Mouse (Mus musculus): Measurements from ENCODE around the gene Nrn1l. TPM values are rescaled to one million over a fixed set of nuclear protein-coding genes. Genes with fewer than 3 reads are reported as not detected.

The Nrn1l gene
- total RNA-seq, 2 experiments from 2014 or later = not detected

DNA sequence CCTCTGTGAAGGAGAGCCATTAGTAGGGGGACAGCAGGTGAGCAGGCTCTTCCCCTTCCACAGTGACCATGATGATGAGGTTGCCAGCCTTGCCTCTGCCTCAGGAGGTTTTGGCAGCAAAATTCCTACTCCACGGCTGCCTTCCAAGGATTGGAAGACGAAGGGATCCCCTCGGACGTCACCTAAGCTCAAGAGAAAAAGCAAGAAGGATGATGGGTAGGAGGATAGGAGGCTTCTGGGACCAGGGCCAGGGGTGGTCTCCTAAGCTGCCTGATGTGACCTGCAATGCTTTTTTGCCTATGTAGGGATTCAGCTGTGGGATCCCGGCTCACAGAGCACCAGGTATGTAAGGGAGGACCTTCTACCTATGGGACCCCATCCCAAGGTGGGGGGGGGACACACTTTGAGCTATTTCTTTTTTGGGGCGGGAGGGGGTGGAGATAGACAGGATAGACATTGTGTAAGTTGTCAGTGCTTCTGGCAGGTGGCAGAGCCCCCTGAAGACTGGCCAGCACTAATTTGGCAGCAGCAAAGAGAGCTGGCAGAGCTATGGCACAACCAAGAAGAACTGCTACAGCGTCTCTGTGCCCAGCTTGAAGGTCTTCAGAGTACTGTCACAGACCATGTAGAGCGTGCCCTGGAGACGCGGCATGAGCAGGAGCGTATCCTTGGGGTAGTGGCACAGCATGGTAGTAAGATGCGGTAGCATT lies 3.5 kb upstream of the Nrn1l start:
- no peak for ATAC-seq (replicated peaks; ENCODE audit: poor library complexity, severe bottlenecking)

DNA sequence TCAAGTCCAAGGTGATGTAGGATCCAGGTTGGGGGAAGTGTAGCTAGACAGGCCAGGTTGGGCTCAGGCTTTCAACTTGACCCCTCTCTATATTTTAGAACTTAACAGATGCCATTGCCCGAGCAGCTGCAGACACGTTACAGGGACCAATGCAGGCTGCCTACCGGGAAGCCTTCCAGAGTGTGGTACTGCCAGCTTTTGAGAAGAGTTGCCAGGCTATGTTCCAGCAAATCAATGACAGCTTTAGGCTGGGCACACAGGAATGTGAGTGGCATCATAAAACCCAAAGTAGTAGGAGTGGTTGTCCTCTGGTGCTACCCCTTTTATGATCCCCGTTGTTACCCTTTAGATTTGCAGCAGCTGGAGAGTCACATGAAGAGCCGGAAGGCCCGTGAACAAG lies 2.5 kb upstream of the Nrn1l start:
- ATAC-seq (replicated peaks; ENCODE audit: poor library complexity, severe bottlenecking) = no peak

DNA sequence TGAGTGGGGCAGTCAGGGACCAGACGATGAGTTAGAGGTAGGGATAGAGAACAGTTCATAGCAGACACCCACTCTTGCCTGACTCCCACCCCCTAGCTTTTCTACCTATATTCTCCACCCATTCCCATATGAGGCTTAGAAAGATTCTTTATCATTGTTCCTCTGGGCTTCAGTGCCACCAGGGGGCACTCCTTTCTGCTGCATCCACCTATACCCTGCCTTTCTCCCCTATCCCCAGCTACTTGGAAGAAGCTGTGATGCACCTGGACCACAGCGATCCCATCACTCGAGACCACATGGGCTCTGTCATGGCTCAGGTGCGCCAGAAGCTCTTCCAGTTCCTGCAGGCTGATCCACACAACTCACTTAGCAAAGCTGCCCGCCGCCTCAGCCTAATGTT lies 935 bp upstream of the Nrn1l start:
- peak; percentile 40 for ATAC-seq (replicated peaks; ENCODE audit: poor library complexity, severe bottlenecking)

DNA sequence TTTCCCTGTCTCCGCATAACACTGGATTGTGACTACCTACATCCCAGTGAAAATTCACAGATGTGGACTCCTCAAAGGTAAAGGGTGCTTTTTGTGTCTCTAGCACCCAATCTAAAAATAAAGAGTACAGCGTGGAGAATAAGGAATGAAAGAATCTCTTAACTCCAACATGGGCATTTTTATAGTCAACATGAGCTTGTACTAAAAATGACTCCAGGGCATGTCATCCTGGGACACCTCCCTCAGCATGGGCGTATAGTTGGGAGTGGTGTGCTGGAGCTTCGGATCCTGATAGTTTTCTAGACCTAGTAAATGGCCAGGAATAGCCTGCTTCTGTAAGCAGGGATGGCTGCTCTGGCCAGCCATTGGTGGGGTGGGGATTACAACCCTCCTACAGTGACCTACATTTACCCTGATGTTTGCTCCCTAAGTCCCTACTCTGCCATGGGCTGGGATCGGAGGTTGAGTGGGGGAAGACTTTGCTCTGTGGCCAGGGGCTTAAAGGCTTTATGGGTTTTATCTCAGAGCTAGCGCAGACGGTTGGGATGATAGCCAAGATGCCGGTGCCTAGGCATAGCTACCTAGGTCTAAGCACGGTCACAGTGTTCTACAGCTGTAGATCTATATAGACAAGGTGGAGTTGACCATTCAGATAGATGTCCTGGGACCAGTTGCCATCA lies 4.6 kb downstream of the Nrn1l start:
- no peak for ATAC-seq (replicated peaks; ENCODE audit: poor library complexity, severe bottlenecking)

DNA sequence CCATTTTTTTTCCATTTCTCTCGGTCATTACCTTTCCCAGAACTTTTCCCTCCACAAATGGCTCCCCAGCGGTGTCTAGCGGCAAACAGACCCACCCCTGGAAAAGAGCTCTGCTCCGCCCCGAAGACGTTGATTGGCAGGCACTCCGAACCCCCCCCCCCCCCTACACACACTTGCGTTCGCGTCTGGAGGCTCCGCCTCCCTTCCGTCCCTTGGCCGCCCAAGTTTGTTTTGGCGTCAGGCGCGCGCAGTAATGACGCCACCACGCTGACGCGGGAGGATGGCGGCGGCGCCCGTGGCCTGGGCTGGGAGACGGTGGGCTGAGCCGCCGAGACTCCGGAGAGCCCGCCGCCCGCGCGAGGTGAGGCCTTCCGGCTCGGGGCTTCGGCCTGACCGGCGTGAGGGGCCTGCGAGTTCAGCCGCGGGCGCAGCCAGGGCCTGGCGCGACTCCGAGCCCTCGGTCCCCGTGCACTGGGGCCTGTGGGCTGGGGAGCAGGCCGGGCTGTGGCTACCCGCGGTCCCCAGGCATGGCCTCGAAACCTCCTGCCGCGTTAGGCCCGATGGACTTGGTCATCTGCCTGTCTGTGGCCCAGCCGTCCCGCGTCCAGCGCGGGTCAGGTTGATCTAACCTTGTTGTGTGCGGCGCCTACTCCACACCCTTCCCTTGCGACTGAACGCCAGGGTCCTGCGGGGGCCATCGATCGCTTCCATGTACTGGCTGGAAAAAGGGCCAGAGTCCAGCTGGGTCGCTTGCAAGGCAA lies 7.0 kb downstream of the Nrn1l start, which contains the start of gene Pskh1:
Gene Pskh1 (plus strand): TSS at position 262 of the 761 bp plus-strand sequence.
- peak; percentile 97 for ATAC-seq (replicated peaks; ENCODE audit: poor library complexity, severe bottlenecking)

DNA sequence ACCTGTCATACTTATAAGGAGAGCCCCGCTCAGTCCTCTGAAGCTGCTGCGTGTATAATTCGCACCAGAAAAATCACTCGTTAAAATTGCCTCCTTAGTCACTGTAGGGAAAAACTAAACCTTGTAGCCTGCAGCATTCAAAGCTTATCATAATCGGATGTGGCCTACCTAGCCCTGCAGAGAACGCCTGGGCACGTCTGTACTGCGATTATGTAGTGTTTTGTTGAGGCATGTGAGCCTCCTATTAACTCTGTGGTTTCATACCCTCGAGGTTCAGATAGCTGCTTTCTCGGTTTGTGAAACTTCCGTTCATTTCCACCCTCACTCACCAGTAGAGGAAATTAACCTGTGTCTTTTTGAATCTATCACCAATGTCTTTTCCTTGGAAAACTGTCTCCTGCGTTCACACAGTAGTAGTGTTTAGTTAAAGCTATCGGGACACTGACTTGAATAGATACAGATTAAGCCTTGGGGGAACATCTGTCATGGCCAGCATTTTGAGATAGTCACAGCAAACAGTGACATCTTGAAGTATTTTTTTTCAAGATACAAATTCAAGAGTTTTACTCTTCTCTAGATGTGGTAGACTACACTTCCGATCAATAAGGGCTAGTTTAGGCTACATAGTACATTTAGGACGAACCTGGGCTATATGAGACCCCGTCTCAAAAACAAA lies 7.7 kb downstream of the Nrn1l start:
- peak; percentile 54 for ATAC-seq (replicated peaks; ENCODE audit: poor library complexity, severe bottlenecking)

DNA sequence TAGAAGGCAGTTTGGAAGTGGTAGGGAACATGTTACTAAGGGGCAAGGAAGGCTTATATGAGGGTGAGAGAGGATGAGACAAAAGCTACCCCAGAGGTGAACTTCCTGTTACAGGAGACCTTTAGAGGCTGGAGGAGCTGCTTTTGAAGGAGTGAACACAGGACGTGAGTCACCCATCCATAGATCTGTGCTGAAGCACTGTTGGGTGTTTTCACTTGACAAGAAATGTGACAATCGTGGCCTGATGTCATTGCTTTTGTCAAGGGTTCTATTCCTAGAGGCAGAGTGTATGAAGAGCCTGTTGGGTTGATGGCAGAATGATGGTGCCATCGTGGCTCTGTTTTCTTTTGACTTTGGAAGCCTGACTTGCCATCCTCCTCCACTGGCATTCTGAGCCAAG lies 26.0 kb downstream of the Nrn1l start:
- no peak for ATAC-seq (replicated peaks; ENCODE audit: poor library complexity, severe bottlenecking)

DNA sequence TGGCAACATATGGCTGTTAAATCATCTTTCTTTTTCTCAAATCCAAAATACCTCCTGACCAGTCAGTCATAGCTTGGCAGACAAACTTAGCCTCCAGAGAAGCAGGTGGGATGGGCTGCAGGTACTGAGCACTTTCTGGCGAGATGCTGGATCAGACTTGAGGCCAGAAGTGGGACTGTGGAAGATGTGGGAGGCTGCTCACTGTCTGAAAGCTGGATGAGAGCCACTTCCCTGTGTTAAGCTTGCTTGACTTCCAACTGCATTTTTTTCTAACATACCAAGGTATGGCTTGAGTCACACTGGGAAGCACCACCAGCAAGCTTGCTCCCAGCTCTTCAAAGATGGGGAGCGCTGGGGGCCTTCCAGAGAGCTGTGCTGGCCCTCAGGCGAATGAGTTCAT lies 31.8 kb downstream of the Nrn1l start:
- ATAC-seq (replicated peaks; ENCODE audit: poor library complexity, severe bottlenecking) = no peak

DNA sequence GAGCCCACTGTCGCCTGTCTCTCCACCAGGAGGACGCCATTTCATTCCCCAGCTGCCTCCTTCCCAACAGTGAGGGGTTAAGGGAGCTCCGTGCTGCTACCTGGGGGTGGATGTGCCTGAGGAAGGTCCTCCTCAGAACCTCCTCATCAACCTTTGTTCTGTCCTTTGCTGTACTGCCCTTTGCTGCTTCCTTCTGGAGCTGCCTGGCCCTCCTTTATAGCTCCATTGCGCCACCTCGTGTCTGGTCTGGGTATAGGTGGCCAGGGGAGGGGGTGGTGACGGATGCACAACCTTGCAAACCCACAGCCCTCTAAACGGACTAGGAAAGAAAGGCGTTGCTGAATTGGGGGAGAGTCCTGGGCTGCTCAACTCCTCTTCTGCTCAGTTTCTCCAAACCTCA lies 37.2 kb downstream of the Nrn1l start:
- peak; percentile 91 for ATAC-seq (replicated peaks; ENCODE audit: poor library complexity, severe bottlenecking)

DNA sequence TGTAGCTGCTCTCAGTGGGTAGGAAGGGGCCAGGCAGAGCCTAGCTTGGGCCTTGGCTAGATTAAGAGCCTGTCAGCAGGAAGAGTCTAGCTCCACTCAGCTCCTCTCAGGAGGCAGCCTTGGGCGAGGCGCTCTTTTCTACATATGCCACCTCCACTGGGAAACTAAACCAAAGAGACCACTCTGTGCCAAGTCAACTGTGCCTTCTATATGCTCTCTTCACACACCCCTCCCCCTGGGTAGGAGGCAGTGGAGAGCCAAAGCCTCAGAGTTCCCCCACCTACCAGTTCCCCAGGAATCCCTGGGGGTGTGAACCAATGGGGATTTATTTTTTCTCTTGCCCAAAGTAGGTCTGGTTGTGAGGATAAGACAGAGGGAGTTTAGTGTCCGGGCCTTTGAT lies 37.9 kb downstream of the Nrn1l start:
- ATAC-seq (replicated peaks; ENCODE audit: poor library complexity, severe bottlenecking) = no peak

DNA sequence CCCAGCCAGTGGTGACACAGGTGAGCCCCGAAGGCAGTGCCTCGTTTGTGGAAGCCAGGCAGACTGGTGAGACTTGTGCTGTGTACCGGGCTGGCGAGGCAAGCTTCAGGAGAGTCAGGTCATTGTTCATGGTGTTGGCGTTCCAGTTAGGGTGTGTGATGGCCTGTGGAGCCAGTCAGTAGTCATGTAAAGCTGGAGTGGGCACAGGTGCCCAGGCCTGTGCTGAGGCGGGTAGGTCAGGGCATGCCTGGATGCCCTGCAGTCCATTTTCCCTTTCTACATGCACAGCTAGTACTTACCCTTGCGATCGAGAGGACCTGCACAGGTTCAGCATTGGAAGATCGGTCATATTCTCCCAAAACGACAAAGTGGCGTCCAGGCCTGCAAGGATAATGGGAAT lies 39.2 kb downstream of the Nrn1l start:
- ATAC-seq (replicated peaks; ENCODE audit: poor library complexity, severe bottlenecking) = no peak

DNA sequence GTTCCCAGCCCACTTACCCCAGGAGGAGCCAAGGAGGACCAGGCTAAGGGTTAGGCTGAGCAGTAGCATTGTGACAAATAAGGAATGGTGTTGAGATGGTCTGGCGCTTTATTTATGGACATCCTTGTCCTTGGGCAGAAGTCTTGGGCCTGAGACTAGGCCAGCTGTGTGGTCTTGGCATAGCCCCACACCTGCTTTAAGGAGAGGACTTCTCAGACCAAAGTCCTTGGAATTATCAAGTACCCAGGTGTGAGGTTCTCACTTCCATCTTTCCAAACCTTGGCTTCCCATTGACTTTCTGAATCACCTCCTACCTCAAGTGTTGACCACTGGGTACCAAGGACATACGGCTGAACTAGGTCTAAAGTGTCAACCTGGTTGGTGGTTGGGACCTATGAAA lies 40.4 kb downstream of the Nrn1l start, which contains the start of gene Ctrl:
Gene Ctrl (minus strand): TSS at position 101 of the 400 bp plus-strand sequence.
- ATAC-seq (replicated peaks; ENCODE audit: poor library complexity, severe bottlenecking) = no peak

DNA sequence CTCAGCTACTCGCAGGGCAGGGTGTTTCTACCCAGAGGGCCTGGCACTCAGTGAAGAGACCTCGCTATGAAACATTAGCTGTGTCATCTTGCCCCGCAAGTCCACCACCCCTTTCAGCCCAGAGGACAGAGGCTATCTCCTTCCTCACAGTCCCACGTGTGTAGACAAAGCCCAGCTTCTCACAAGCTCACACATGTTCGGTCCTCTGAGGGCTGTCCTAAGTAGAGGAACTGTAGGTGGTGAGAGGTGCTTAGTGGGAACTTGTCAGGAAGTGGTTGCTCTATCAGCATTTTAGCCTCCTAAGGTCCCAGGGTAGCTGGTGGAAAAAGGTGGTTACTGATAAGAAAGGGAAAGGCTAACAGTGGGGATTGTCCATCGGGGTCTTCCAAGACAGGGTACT lies 41.7 kb downstream of the Nrn1l start:
- no peak for ATAC-seq (replicated peaks; ENCODE audit: poor library complexity, severe bottlenecking)

DNA sequence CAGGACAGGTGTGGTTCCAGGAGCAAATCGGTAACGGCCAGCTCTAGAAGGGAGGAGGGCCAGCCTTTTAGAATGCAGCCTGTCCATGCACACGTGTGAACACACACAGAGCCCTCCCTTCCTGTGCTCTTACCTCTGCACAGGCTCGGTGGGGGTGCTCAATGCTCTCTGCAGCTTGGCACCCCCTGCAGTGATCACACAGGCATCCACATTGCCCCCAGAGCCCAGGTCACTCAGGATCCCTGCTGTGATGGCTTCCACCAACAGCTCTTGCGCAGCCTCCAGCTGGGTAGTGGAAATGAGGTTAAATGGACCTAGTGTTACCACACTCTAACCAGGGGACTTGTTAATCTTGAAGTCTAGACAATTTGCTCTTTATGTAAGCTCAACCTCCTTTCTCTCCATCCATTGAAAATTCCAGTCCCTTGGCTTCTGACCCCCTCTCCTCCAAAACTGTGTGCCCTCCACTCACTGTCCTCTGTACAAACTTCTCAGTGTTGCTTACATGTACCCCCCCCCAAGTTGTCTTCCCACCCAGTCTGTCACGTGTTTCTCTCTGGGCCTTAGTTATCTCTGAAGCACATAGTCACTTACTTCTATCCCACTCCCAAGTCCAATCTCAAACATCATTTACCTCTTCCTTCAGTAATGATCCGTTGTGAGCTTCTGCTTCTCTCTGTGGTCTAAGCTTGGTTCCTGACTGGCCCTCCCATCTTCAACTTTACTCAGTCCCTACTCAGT lies 42.7 kb downstream of the Nrn1l start:
- no peak for ATAC-seq (replicated peaks; ENCODE audit: poor library complexity, severe bottlenecking)

DNA sequence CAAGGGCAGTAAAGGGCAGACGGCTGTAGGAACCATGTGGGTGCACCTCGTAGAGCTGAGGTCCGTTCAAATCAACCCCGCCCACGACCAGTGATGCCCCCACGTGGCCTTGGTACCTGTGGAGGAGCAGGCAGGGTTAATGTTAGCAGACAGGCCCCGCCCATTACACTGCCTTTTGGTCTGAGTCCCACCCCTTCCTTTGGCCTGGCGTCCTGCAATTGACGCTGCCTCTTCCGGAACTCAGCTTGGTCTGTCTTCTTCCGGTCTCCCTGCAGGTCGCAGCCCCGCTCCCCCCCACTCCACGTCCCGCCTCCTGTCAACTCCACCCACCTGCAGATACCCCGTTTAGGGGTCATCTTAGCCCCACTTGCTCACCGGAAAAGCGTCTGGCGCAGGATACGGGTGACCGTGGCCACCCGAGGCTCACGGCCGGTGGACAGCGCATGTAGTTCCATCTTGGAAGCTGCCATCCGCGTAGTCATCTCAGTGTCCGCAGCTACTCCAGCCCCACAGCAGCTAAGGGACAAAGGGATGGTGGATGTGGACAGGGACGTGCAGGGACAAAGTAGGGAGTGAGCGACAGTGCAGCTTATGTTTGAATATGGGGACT lies 43.6 kb downstream of the Nrn1l start:
- peak; percentile 86 for ATAC-seq (replicated peaks; ENCODE audit: poor library complexity, severe bottlenecking)

DNA sequence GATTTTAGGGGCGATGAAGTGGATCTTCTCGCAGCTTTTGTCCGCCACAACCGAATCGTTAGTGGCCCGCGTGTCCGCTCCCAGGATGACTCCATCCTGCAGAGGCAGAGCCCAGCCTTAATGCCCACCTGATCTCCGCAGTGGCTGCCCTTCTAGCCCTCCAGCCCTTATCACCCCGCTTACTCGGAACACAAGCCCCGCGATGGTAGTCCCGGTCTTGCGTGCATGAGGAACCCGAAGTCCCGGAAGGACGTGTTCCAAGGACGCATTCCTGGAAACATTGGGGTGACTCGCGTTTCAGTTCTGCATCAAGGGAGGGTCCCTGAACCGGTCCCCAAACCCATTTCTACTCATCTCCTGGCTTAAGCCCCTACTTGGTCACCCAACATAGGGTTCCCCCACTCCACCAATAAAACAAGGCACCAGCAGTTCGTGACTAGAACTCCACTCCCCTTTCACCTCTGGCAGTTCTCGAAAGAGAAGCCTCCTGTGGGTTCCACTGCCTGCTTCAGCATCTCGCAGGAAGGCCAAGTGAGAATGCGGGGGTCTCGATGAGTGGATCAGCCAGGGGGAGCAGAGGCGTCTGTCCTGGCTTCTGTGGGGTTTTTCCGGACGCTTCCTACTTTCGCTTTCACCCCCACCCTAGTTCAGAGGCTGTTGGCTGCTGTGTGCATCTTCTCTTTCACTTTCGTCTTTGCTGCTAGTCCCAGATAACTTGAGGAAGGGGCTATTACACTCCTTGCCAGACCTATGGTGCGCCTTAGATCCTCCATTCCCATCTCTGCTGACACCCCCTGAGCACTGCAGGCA lies 44.3 kb downstream of the Nrn1l start:
- ATAC-seq (replicated peaks; ENCODE audit: poor library complexity, severe bottlenecking) = peak; percentile 52

DNA sequence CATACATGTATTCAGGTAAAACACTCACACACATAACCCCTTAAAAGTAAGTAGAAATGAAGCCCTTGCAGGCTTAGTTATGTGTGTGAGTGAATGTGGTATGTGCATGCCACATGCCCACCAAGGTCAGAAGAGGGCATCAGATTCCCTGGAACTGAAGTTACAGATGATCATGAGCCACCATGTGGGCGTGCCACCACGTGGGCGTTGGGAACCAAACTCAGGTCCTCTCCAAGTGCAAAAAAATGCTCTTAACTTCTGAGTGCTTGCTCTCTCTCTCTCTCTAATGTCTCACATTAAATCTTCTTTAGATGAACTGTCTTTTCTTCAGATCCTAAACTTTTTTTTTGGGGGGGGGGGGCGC lies 44.9 kb downstream of the Nrn1l start, which contains the start of gene Psmb10:
Gene Psmb10 (minus strand): TSS at position 139 of the 364 bp plus-strand sequence.
- peak; percentile 31 for ATAC-seq (replicated peaks; ENCODE audit: poor library complexity, severe bottlenecking)

DNA sequence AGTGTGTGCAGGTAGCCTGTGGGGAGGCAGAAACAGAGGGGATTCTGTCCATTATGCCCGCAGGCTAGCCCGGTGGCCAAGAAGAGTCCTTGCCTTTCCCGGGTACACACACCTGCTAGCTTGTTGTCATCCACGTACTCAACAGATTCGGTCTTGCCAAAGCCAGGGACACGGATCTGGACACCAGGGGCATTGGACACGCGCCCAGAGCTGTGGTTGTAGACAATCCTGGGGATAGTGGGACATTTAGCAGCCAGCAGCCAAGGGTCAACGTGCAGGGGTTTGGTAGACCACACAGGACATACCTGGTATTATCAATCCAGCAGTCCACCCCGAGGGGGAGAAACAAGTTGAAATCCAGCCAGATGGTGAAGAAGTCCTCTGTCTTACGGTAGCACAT lies 48.7 kb downstream of the Nrn1l start:
- ATAC-seq (replicated peaks; ENCODE audit: poor library complexity, severe bottlenecking) = no peak

DNA sequence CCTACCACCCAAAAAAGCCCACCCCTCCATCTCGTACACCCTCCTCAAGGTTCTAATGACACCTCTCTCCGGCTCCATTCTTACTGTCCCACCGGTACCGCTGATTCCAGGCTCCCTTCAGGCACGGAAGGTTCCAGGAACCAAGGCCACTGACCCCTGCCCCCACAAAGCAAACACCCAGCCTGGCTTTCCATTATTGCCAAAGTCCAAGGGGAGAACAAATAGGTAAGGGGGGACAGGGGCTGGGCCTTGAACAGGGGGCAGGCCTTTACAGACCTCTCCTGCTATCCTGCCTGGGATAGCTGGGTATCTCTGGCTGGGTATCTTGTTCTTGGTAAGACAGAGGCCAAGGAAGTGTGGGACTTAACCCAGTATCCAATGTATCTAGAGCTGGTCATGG lies 49.2 kb downstream of the Nrn1l start:
- no peak for ATAC-seq (replicated peaks; ENCODE audit: poor library complexity, severe bottlenecking)

Data from granulocyte monocyte progenitor cell, adult 5-6 weeks (primary cell).